Mouse (Mus musculus): ENCODE data around the gene 4930522L14Rik.
"Not testable (repeated sequence)": the region's sequence is repeated elsewhere in the genome, so short reads cannot be mapped to it uniquely, and the experiment has no call there.

4930522L14Rik gene

GRCm38 (mm10) chr5:109751391-109752071 lies at the start of gene 4930522L14Rik:
Gene 4930522L14Rik, minus strand, starts transcription at chr5:109751886.
- peak; percentile 74 for DNase-seq (ENCODE audit: low spot score)

- not testable (repeated sequence) for DNase-seq (ENCODE audit: low spot score)
Measured at GRCm38 (mm10) chr5:109801466-109801865, 49.8 kb upstream of the 4930522L14Rik start.

GRCm38 (mm10) chr5:109799948-109800347 lies 48.3 kb upstream of the 4930522L14Rik start:
- not testable (repeated sequence) for DNase-seq (ENCODE audit: low spot score)

GRCm38 (mm10) chr5:109797017-109797416 lies 45.3 kb upstream of the 4930522L14Rik start:
- DNase-seq (ENCODE audit: low spot score) = not testable (repeated sequence)

GRCm38 (mm10) chr5:109795967-109796652 lies 44.4 kb upstream of the 4930522L14Rik start:
- peak; percentile 43 for DNase-seq (ENCODE audit: low spot score)

GRCm38 (mm10) chr5:109752073-109752780 lies 541 bp upstream of the 4930522L14Rik start:
- not testable (repeated sequence) for DNase-seq (ENCODE audit: low spot score)

GRCm38 (mm10) chr5:109745081-109745480 lies 6.6 kb downstream of the 4930522L14Rik start:
- not testable (repeated sequence) for DNase-seq (ENCODE audit: low spot score)

- not testable (repeated sequence) for DNase-seq (ENCODE audit: low spot score)
Measured at GRCm38 (mm10) chr5:109717341-109717740, 34.3 kb downstream of the 4930522L14Rik start.

GRCm38 (mm10) chr5:109691205-109691965 lies 60.3 kb downstream of the 4930522L14Rik start:
- not testable (repeated sequence) for DNase-seq (ENCODE audit: low spot score)

- DNase-seq (ENCODE audit: low spot score) = peak; percentile 88
Measured at GRCm38 (mm10) chr5:109690537-109691201, 61.0 kb downstream of the 4930522L14Rik start, which contains the start of gene 5430403G16Rik. Gene 5430403G16Rik, minus strand, starts transcription at chr5:109691041.
